Mouse (Mus musculus): ENCODE results near the gene Ncor2. TPM values are rescaled to one million over a fixed set of nuclear protein-coding genes. Genes with fewer than 3 reads are reported as not detected.

Gene Ncor2
- polyA plus RNA-seq, 1 experiment from 2014 or later = 27.5 TPM

GRCm38 (mm10) chr5:125111137-125111536 is 67.9 kb downstream of the Ncor2 start:
- 0 out of 2 replicates have a peak, but pooled peaks cover 3% of the 10 kb centered on the region for H3K9me3 ChIP-seq (ENCODE audit: control insufficient read depth, low read length)
- no peak overlapping the region for H3K4me3 ChIP-seq (ENCODE audit: low read depth, low read length)
- H3K27me3 ChIP-seq (replicated peaks; ENCODE audit: control insufficient read depth, insufficient read depth, low read length) = no peaks in the 10 kb centered on the region
- no peak overlapping the region for H3K9ac ChIP-seq (ENCODE audit: low read length)
- no peak for ATAC-seq (replicated peaks; ENCODE audit: low FRiP score, low TSS enrichment, low read depth)
- H3K4me2 ChIP-seq (ENCODE audit: low read length) = no peak overlapping the region
- no peak overlapping the region for H3K27ac ChIP-seq (ENCODE audit: low read depth)
- DNase-seq (ENCODE audit: low spot score) = no peak
- peaks cover 71% of the 10 kb centered on the region for H3K36me3 ChIP-seq (ENCODE audit: control insufficient read depth, insufficient read depth, low read length)
- peaks cover 32% of the 10 kb centered on the region for H3K4me1 ChIP-seq (replicated peaks; ENCODE audit: control insufficient read depth, insufficient read depth, low read length)
- WGBS = 41% methylated on average over 6 of the region's 6 CpGs

GRCm38 (mm10) chr5:125110722-125111121 is 68.3 kb downstream of the Ncor2 start:
- 0 out of 2 replicates have a peak, but pooled peaks cover 3% of the 10 kb centered on the region for H3K9me3 ChIP-seq (ENCODE audit: control insufficient read depth, low read length)
- no peak for ATAC-seq (replicated peaks; ENCODE audit: low FRiP score, low TSS enrichment, low read depth)
- H3K27ac ChIP-seq (ENCODE audit: low read depth) = no peak overlapping the region
- no peaks in the 10 kb centered on the region for H3K27me3 ChIP-seq (replicated peaks; ENCODE audit: control insufficient read depth, insufficient read depth, low read length)
- no peak overlapping the region for H3K4me2 ChIP-seq (ENCODE audit: low read length)
- WGBS = 33% methylated on average over 3 of the region's 3 CpGs
- peaks cover 32% of the 10 kb centered on the region for H3K4me1 ChIP-seq (replicated peaks; ENCODE audit: control insufficient read depth, insufficient read depth, low read length)
- no peak overlapping the region for H3K4me3 ChIP-seq (ENCODE audit: low read depth, low read length)
- DNase-seq (ENCODE audit: low spot score) = no peak
- no peak overlapping the region for H3K9ac ChIP-seq (ENCODE audit: low read length)
- peaks cover 71% of the 10 kb centered on the region for H3K36me3 ChIP-seq (ENCODE audit: control insufficient read depth, insufficient read depth, low read length)

- Histone ChIP-seq H3K4me2 (ENCODE audit: low read length) (no peak overlapping the region), H3K9ac (ENCODE audit: low read length) (no peak overlapping the region), H3K4me3 (ENCODE audit: low read depth, low read length) (no peak overlapping the region), H3K9me3 (ENCODE audit: control insufficient read depth, low read length) (no peaks in the 10 kb centered on the region), H3K27ac (ENCODE audit: low read depth) (no peak overlapping the region), H3K36me3 (ENCODE audit: control insufficient read depth, insufficient read depth, low read length) (peaks cover 71% of the 10 kb centered on the region), H3K4me1 (replicated peaks; ENCODE audit: control insufficient read depth, insufficient read depth, low read length) (peaks cover 32% of the 10 kb centered on the region), H3K27me3 (replicated peaks; ENCODE audit: control insufficient read depth, insufficient read depth, low read length) (no peaks in the 10 kb centered on the region)
- no peak for ATAC-seq (replicated peaks; ENCODE audit: low FRiP score, low TSS enrichment, low read depth)
- WGBS = 69% methylated on average over 8 of the region's 8 CpGs
- no peak for DNase-seq (ENCODE audit: low spot score)
Measured at GRCm38 (mm10) chr5:125110196-125110595, 68.8 kb downstream of the Ncor2 start.

GRCm38 (mm10) chr5:125107011-125107651 is 71.9 kb downstream of the Ncor2 start:
- Histone ChIP-seq H3K36me3 (ENCODE audit: control insufficient read depth, insufficient read depth, low read length) (peaks cover 68% of the 10 kb centered on the region), H3K9me3 (ENCODE audit: control insufficient read depth, low read length) (no peaks in the 10 kb centered on the region), H3K4me2 (ENCODE audit: low read length) (no peak overlapping the region), H3K4me1 (replicated peaks; ENCODE audit: control insufficient read depth, insufficient read depth, low read length) (peaks cover 40% of the 10 kb centered on the region), H3K9ac (ENCODE audit: low read length) (no peak overlapping the region), H3K27me3 (replicated peaks; ENCODE audit: control insufficient read depth, insufficient read depth, low read length) (no peaks in the 10 kb centered on the region), H3K4me3 (ENCODE audit: low read depth, low read length) (no peak overlapping the region), H3K27ac (ENCODE audit: low read depth) (no peak overlapping the region)
- 69% methylated on average over 11 of the region's 11 CpGs for WGBS
- DNase-seq (ENCODE audit: low spot score) (peak; percentile 78), ATAC-seq (replicated peaks; ENCODE audit: low FRiP score, low TSS enrichment, low read depth) (0 out of 2 replicates have a peak, but pooled peaks have one; percentile 20)

GRCm38 (mm10) chr5:125106191-125106590 is 72.8 kb downstream of the Ncor2 start:
- H3K4me2 ChIP-seq (ENCODE audit: low read length) = no peak overlapping the region
- peaks cover 31% of the 10 kb centered on the region for H3K4me1 ChIP-seq (replicated peaks; ENCODE audit: control insufficient read depth, insufficient read depth, low read length)
- peaks cover 76% of the 10 kb centered on the region for H3K36me3 ChIP-seq (ENCODE audit: control insufficient read depth, insufficient read depth, low read length)
- no peaks in the 10 kb centered on the region for H3K27me3 ChIP-seq (replicated peaks; ENCODE audit: control insufficient read depth, insufficient read depth, low read length)
- H3K9me3 ChIP-seq (ENCODE audit: control insufficient read depth, low read length) = no peaks in the 10 kb centered on the region
- 88% methylated on average over 16 of the region's 16 CpGs for WGBS
- DNase-seq (ENCODE audit: low spot score) = no peak
- H3K9ac ChIP-seq (ENCODE audit: low read length) = no peak overlapping the region
- H3K4me3 ChIP-seq (ENCODE audit: low read depth, low read length) = no peak overlapping the region
- ATAC-seq (replicated peaks; ENCODE audit: low FRiP score, low TSS enrichment, low read depth) = no peak
- no peak overlapping the region for H3K27ac ChIP-seq (ENCODE audit: low read depth)

GRCm38 (mm10) chr5:125104841-125105240 is 74.2 kb downstream of the Ncor2 start:
- 66% methylated on average over 6 of the region's 6 CpGs for WGBS
- peaks cover 80% of the 10 kb centered on the region for H3K36me3 ChIP-seq (ENCODE audit: control insufficient read depth, insufficient read depth, low read length)

GRCm38 (mm10) chr5:125103396-125103795 is 75.6 kb downstream of the Ncor2 start:
- no peak overlapping the region for H3K4me2 ChIP-seq (ENCODE audit: low read length)
- DNase-seq (ENCODE audit: low spot score) (no peak), ATAC-seq (replicated peaks; ENCODE audit: low FRiP score, low TSS enrichment, low read depth) (0 out of 2 replicates have a peak, but pooled peaks have one; percentile 10)
- peak overlapping the region; percentile 70; the same call in 1 of the 2 replicates for H3K27ac ChIP-seq (ENCODE audit: low read depth)
- peaks cover 22% of the 10 kb centered on the region for H3K4me1 ChIP-seq (replicated peaks; ENCODE audit: control insufficient read depth, insufficient read depth, low read length)
- H3K9ac ChIP-seq (ENCODE audit: low read length) = no peak overlapping the region
- no peak overlapping the region for H3K4me3 ChIP-seq (ENCODE audit: low read depth, low read length)
- H3K27me3 ChIP-seq (replicated peaks; ENCODE audit: control insufficient read depth, insufficient read depth, low read length) = no peaks in the 10 kb centered on the region
- WGBS = 27% methylated on average over 6 of the region's 6 CpGs
- no peaks in the 10 kb centered on the region for H3K9me3 ChIP-seq (ENCODE audit: control insufficient read depth, low read length)
- H3K36me3 ChIP-seq (ENCODE audit: control insufficient read depth, insufficient read depth, low read length) = peaks cover 81% of the 10 kb centered on the region

More at GRCm38 (mm10) chr5:125104841-125105240, 74.2 kb downstream of the Ncor2 start:
- ATAC-seq (replicated peaks; ENCODE audit: low FRiP score, low TSS enrichment, low read depth) (no peak), DNase-seq (ENCODE audit: low spot score) (no peak)
- Histone ChIP-seq H3K27me3 (replicated peaks; ENCODE audit: control insufficient read depth, insufficient read depth, low read length) (no peaks in the 10 kb centered on the region), H3K9ac (ENCODE audit: low read length) (no peak overlapping the region), H3K27ac (ENCODE audit: low read depth) (no peak overlapping the region), H3K4me2 (ENCODE audit: low read length) (no peak overlapping the region), H3K9me3 (ENCODE audit: control insufficient read depth, low read length) (no peaks in the 10 kb centered on the region), H3K4me1 (replicated peaks; ENCODE audit: control insufficient read depth, insufficient read depth, low read length) (peaks cover 22% of the 10 kb centered on the region), H3K4me3 (ENCODE audit: low read depth, low read length) (no peak overlapping the region)

- no peaks in the 10 kb centered on the region for H3K27me3 ChIP-seq (replicated peaks; ENCODE audit: control insufficient read depth, insufficient read depth, low read length)
- peak; percentile 16; the same call in 1 of the 2 replicates for ATAC-seq (replicated peaks; ENCODE audit: low FRiP score, low TSS enrichment, low read depth)
- DNase-seq (ENCODE audit: low spot score) = peak; percentile 83
- 33% methylated on average over 7 of the region's 7 CpGs for WGBS
- H3K27ac ChIP-seq (ENCODE audit: low read depth) = peak overlapping the region; percentile 70
- peaks cover 81% of the 10 kb centered on the region for H3K36me3 ChIP-seq (ENCODE audit: control insufficient read depth, insufficient read depth, low read length)
- H3K4me2 ChIP-seq (ENCODE audit: low read length) = no peak overlapping the region
- H3K4me3 ChIP-seq (ENCODE audit: low read depth, low read length) = no peak overlapping the region
- 0 out of 2 replicates have a peak overlapping the region, but pooled peaks have one; percentile 3 for H3K9ac ChIP-seq (ENCODE audit: low read length)
- no peaks in the 10 kb centered on the region for H3K9me3 ChIP-seq (ENCODE audit: control insufficient read depth, low read length)
- peaks cover 22% of the 10 kb centered on the region for H3K4me1 ChIP-seq (replicated peaks; ENCODE audit: control insufficient read depth, insufficient read depth, low read length)
Measured at GRCm38 (mm10) chr5:125102907-125103306, 76.1 kb downstream of the Ncor2 start.

- H3K9ac ChIP-seq (ENCODE audit: low read length) = no peak overlapping the region
- peaks cover 81% of the 10 kb centered on the region for H3K36me3 ChIP-seq (ENCODE audit: control insufficient read depth, insufficient read depth, low read length)
- H3K9me3 ChIP-seq (ENCODE audit: control insufficient read depth, low read length) = no peaks in the 10 kb centered on the region
- H3K4me2 ChIP-seq (ENCODE audit: low read length) = no peak overlapping the region
- H3K4me1 ChIP-seq (replicated peaks; ENCODE audit: control insufficient read depth, insufficient read depth, low read length) = peaks cover 22% of the 10 kb centered on the region
- no peaks in the 10 kb centered on the region for H3K27me3 ChIP-seq (replicated peaks; ENCODE audit: control insufficient read depth, insufficient read depth, low read length)
- ATAC-seq (replicated peaks; ENCODE audit: low FRiP score, low TSS enrichment, low read depth) (peak; percentile 52), DNase-seq (ENCODE audit: low spot score) (no peak)
- H3K4me3 ChIP-seq (ENCODE audit: low read depth, low read length) = no peak overlapping the region
- peak overlapping the region; percentile 70 for H3K27ac ChIP-seq (ENCODE audit: low read depth)
- 67% methylated on average over 8 of the region's 8 CpGs for WGBS
Measured at GRCm38 (mm10) chr5:125102352-125102751, 76.7 kb downstream of the Ncor2 start.
